Mouse (Mus musculus) cortical plate, adult 2 months (tissue): ENCODE results near the gene Aldh1l1. TPM values are rescaled to one million over a fixed set of nuclear protein-coding genes. Genes with fewer than 3 reads are reported as not detected.

Experiments
- H3K27ac ChIP-seq: fragments of 200-500 bp; 2 replicates; pipeline ENCODE4 v1.5.1; 2012; ENCODE audit warnings: low read length, control low read depth, inconsistent platforms; ENCODE audit not compliant: insufficient read depth
- H3K4me1 ChIP-seq: fragments of 200-500 bp; 2 replicates; pipeline ENCODE4 v1.6.1; 2011; ENCODE audit warnings: low read length; ENCODE audit not compliant: control insufficient read depth, insufficient read depth
- H3K4me3 ChIP-seq: fragments of 200-500 bp; 2 replicates; pipeline ENCODE4 v1.5.1; 2011; ENCODE audit warnings: mild to moderate bottlenecking, low read length, control low read depth; ENCODE audit not compliant: insufficient read depth
- CTCF ChIP-seq: fragments of 200-500 bp; IDR thresholded peaks from 2 replicates; pipeline ENCODE4 v1.5.1; 2011; ENCODE audit warnings: mild to moderate bottlenecking, control low read depth, low read length; ENCODE audit not compliant: insufficient read depth; ENCODE audit errors: extremely low read depth
- POLR2A ChIP-seq: fragments of 200-500 bp; IDR thresholded peaks from 2 replicates; pipeline ENCODE4 v1.6.1; 2011; ENCODE audit warnings: mild to moderate bottlenecking, low read length, control low read depth; ENCODE audit not compliant: insufficient read depth; ENCODE audit errors: extremely low read depth
- polyA plus RNA-seq: library from polyadenylated mRNA; depleted of rRNA; stranded (reverse); fragments of >200 nt; gene quantifications from 2 replicates; pipeline ENCODE4 v1.2.3, GENCODE M21; 2012

The Aldh1l1 gene
- polyA plus RNA-seq, 1 experiment, result 83.1 TPM

DNA sequence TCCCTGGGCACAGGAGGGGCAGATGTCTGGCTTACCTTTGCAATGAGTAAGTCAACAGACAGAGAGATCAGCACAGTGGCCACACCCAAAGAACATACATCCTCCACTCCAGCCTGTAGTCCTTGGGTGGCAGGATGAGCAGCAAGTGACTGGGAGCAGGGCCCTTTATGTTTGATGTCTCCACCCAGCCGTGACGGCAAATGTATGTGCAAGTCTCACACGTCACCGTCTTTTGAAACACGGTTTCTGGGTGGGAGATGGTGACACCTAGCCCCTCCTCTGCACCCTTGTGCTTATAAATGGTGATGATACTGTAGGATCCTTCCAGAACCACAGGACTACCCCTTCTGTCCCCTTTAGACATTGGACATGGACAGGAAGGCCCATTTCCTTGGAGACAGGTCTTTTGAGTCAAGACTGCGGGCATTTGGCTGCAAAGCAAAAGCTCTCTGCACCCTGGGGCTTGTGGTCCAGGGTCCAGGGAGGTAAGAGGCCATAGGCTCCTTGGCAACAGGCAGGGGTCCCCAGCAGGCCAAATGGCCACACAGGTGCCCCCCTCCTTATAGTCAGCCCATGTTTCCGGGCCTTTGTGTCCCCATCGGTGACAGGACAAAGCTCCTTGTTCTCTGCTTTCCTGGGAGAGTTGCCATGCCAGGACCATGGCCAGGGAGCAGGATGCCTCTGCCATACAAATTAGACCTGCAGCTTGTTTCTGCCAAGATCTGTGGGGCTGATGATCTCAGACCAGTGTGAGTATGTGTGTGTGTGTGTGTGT lies 48.7 kb downstream of the Aldh1l1 start:
- TF ChIP-seq POLR2A (no peak), CTCF (no peak)

DNA sequence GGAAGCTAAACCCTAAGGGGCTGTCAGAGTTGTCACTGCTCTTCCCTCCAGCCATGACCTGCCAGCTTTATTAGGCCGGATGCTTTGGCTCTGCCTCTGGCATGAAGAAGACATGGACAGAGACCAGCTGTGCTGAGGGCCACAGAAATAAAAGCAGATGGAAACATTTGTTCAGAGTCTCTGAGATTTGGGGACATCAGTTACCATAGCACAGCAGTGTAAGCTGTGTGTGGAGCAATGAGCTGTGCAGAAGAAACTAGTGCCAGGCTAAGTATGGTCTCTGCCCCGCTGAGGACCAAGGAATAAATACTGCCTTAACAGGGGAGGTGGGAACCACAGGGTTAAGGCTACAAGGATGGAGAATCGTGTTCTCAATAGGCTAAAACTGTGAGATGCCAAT lies 50.6 kb downstream of the Aldh1l1 start:
- no peak for TF ChIP-seq CTCF
- no peak for TF ChIP-seq POLR2A
- H3K27ac ChIP-seq, result no peak overlapping the region
- no peak overlapping the region for H3K4me3 ChIP-seq
- H3K4me1 ChIP-seq, result 0 out of 2 replicates have a peak, but pooled peaks cover 2% of the 10 kb centered on the region

More for the DNA sequence above, 48.7 kb downstream of the Aldh1l1 start:
- H3K4me3 ChIP-seq, result no peak overlapping the region
- 0 out of 2 replicates have a peak, but pooled peaks cover 2% of the 10 kb centered on the region for H3K4me1 ChIP-seq
- H3K27ac ChIP-seq, result peak overlapping the region; percentile 52; the same call in 1 of the 2 replicates

DNA sequence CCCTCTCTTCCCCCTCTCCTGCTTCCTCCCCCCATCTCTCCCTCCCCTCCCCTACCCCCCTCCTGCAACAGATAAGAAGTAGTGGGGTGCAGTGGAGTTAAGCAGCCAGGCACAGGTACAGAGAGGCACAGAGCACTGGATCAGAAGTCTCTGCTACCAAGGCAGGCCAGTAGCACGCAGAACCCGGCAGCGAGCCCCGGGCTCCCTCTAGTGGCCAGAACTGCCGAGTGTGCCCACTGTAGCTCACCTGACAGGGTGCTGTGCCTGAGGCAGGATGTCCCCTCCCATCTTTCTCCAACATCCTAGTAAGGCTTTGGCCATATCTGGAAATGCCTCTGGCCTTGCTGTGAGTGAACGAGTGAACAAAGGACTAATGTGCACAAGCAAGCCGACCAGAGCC lies 51.7 kb downstream of the Aldh1l1 start:
- no peak overlapping the region for H3K27ac ChIP-seq
- TF ChIP-seq CTCF (peak; percentile 80), POLR2A (no peak)
- no peak overlapping the region for H3K4me3 ChIP-seq
- 0 out of 2 replicates have a peak, but pooled peaks cover 2% of the 10 kb centered on the region for H3K4me1 ChIP-seq

DNA sequence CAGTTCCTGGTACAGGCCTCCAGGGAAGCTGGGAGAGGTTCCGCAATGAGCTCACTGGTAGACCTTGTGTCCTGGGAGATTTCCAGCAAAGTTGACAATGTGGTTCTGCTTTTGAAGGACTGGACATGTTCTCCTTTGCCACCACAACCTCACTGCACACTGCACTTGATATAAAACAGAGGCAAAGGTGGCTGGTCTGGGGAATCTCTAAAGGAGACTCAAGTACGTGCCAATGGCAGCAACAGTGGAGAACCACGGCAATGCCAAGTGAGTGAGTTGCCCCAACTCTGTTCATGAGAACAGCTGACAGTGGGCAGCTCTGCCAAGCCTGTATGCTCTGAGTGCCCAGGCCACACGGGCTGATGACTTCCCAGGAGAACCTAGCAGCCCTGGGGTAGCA lies 53.0 kb downstream of the Aldh1l1 start:
- H3K4me1 ChIP-seq, result 0 out of 2 replicates have a peak, but pooled peaks cover 2% of the 10 kb centered on the region

DNA sequence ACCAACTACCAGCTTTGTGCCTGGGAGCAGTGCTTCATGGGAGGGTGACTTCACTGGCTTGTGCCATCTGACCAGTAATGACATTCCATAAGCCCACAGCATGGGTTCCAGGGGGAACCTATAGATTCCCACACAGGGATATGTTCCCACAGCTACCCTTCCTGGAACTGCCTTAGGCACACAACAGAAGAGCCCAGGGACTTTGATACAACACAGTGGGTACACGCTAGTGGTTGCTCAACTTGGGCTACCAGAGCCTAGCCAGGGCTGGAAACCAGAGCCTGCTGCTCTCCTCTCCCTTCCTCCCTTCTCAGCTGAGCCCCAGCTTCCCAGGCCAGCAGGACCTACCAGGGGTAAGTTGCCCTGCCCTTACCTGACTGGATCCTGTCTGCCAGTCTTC lies 54.3 kb downstream of the Aldh1l1 start:
- Histone ChIP-seq H3K4me3 (no peak overlapping the region), H3K4me1 (no peaks in the 10 kb centered on the region), H3K27ac (no peak overlapping the region)
- TF ChIP-seq CTCF (no peak), POLR2A (no peak)

More for the DNA sequence above, 53.0 kb downstream of the Aldh1l1 start:
- no peak for TF ChIP-seq POLR2A
- TF ChIP-seq CTCF, result no peak
- Histone ChIP-seq H3K27ac (no peak overlapping the region), H3K4me3 (no peak overlapping the region)

GRCm38 (mm10) chr6:90541367-90541772 lies 55.1 kb downstream of the Aldh1l1 start:
- no peak for TF ChIP-seq CTCF
- no peak for TF ChIP-seq POLR2A
- Histone ChIP-seq H3K4me1 (no peaks in the 10 kb centered on the region), H3K27ac (no peak overlapping the region), H3K4me3 (no peak overlapping the region)

DNA sequence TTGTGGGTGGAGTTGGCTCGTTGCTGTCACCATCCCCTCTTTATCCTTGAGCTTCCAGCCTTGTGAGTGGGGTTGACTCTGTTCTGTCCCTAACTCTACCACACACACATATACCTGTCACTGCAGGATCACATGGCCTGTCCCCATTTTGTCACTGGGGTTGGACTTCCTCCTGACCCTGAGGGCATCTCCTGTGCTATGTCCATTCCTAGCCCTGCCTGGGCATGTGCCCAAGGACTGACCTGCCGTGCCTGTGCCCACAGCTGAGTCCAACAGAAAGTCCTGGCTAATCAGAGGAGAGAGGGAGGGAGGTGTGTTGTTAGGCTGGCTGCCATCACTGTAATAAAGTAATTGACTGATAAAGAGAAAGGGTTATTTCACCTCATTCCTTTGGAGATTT lies 58.2 kb downstream of the Aldh1l1 start:
- TF ChIP-seq POLR2A, result no peak
- TF ChIP-seq CTCF, result no peak
- no peak overlapping the region for H3K27ac ChIP-seq
- H3K4me3 ChIP-seq, result no peak overlapping the region
- H3K4me1 ChIP-seq, result no peaks in the 10 kb centered on the region

- H3K27ac ChIP-seq, result no peak overlapping the region
- no peaks in the 10 kb centered on the region for H3K4me1 ChIP-seq
- TF ChIP-seq POLR2A (no peak), CTCF (no peak)
- H3K4me3 ChIP-seq, result no peak overlapping the region
These were observed 60.0 kb downstream of the Aldh1l1 start for GRCm38 (mm10) chr6:90546274-90546673.

- Histone ChIP-seq H3K27ac (no peak overlapping the region), H3K4me1 (no peaks in the 10 kb centered on the region), H3K4me3 (no peak overlapping the region)
- TF ChIP-seq POLR2A (no peak), CTCF (no peak)
These were observed 60.8 kb downstream of the Aldh1l1 start for GRCm38 (mm10) chr6:90547041-90547440.
